14 mouse cellular contexts compared by ENCODE assay signal in the genomic region with DNA sequence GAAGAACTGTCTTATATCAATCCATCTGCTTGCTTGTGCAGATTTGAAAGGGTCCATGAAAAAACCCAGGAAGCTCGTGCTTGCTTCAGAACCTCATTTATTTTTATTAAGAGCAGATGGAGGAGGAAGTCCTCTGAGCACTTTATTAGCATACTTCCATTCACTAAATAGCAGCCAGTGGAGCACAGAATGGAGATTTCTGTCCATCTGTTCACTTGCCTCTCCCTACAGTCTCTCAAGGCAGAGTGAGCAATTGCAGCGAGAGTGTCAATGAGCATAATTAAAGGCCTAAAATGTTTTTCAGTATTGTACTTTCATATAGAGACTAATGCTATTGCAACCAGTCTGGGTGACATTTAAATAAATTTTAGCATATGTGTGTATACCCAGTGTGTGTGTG.
DNase-seq lines count a peak whose midpoint lies in the region; ATAC-seq lines count a peak whose summit lies in the region.
"Had no signal": no experiment of that assay in that cellular context is flagged by ENCODE, and none has a peak within 500 bp of the region (broad histone marks: within the 10 kb centered on the region; RNA-seq: fewer than 3 reads in every experiment).

No protein-coding gene starts in this region.

- no peak overlapping the region for H3K27ac ChIP-seq in limb, embryonic 11.5 days (replicated peaks; ENCODE audit: low read depth, low read length)
- H3K27ac ChIP-seq in limb, embryonic 10.5 days, result no peak overlapping the region
- H3K27ac ChIP-seq in forebrain, embryonic 13.5 days, result no peak overlapping the region
- H3K27ac ChIP-seq in hindbrain, embryonic 13.5 days, result no peak overlapping the region
- H3K27ac ChIP-seq in midbrain, embryonic 14.5 days (replicated peaks; ENCODE audit: low read depth, low read length), result no peak overlapping the region
- H3K27ac ChIP-seq: limb, embryonic 15.5 days had no signal

- H3K9ac ChIP-seq in limb, embryonic 11.5 days (ENCODE audit: low read length), result no peak overlapping the region
- no peak overlapping the region for H3K9ac ChIP-seq in forebrain, embryonic 13.5 days
- H3K9ac ChIP-seq in hindbrain, embryonic 13.5 days, result no peak overlapping the region
- no peak overlapping the region for H3K9ac ChIP-seq in midbrain, embryonic 14.5 days (replicated peaks; ENCODE audit: low read length)
- H3K9ac ChIP-seq: limb, embryonic 15.5 days had no signal

- WGBS in limb, embryonic 11.5 days, result 30% methylated on average over 2 of the region's 2 CpGs
- WGBS in limb, embryonic 10.5 days, result 45% methylated on average over 2 of the region's 2 CpGs
- WGBS in forebrain, embryonic 13.5 days, result 48% methylated on average over 2 of the region's 2 CpGs
- WGBS in hindbrain, embryonic 13.5 days, result 41% methylated on average over 2 of the region's 2 CpGs
- WGBS in midbrain, embryonic 14.5 days, result 59% methylated on average over 2 of the region's 2 CpGs

- H3K27me3 ChIP-seq in limb, embryonic 11.5 days (ENCODE audit: control insufficient read depth, insufficient read depth, low read length), result no peaks in the 10 kb centered on the region
- H3K27me3 ChIP-seq in limb, embryonic 10.5 days (ENCODE audit: low read depth, poor library complexity, severe bottlenecking), result no peaks in the 10 kb centered on the region
- no peaks in the 10 kb centered on the region for H3K27me3 ChIP-seq in forebrain, embryonic 13.5 days
- H3K27me3 ChIP-seq in hindbrain, embryonic 13.5 days, result no peaks in the 10 kb centered on the region
- no peaks in the 10 kb centered on the region for H3K27me3 ChIP-seq in midbrain, embryonic 14.5 days (ENCODE audit: control insufficient read depth, insufficient read depth, low read length)
- H3K27me3 ChIP-seq: limb, embryonic 15.5 days; Patski had no signal

- H3K4me1 ChIP-seq in limb, embryonic 11.5 days (ENCODE audit: control insufficient read depth, insufficient read depth, low read length), result no peaks in the 10 kb centered on the region
- peaks cover 7% of the 10 kb centered on the region; the same call in 1 of the 2 replicates for H3K4me1 ChIP-seq in limb, embryonic 10.5 days
- H3K4me1 ChIP-seq in forebrain, embryonic 13.5 days, result no peaks in the 10 kb centered on the region
- no peaks in the 10 kb centered on the region for H3K4me1 ChIP-seq in hindbrain, embryonic 13.5 days (replicated peaks)
- no peaks in the 10 kb centered on the region for H3K4me1 ChIP-seq in midbrain, embryonic 14.5 days (ENCODE audit: control insufficient read depth, insufficient read depth, low read length)
- H3K4me1 ChIP-seq: limb, embryonic 15.5 days had no signal

- no peaks in the 10 kb centered on the region for H3K9me3 ChIP-seq in limb, embryonic 11.5 days (ENCODE audit: control insufficient read depth, low read length)
- no peaks in the 10 kb centered on the region for H3K9me3 ChIP-seq in limb, embryonic 10.5 days (replicated peaks)
- H3K9me3 ChIP-seq in forebrain, embryonic 13.5 days (replicated peaks), result no peaks in the 10 kb centered on the region
- H3K9me3 ChIP-seq in hindbrain, embryonic 13.5 days, result no peaks in the 10 kb centered on the region
- H3K9me3 ChIP-seq in midbrain, embryonic 14.5 days (ENCODE audit: control insufficient read depth, low read length), result no peaks in the 10 kb centered on the region
- H3K9me3 ChIP-seq: limb, embryonic 15.5 days had no signal

- H3K4me2 ChIP-seq in limb, embryonic 11.5 days (ENCODE audit: low read depth, severe bottlenecking), result no peak overlapping the region
- no peak overlapping the region for H3K4me2 ChIP-seq in forebrain, embryonic 13.5 days
- H3K4me2 ChIP-seq in hindbrain, embryonic 13.5 days, result no peak overlapping the region
- no peak overlapping the region for H3K4me2 ChIP-seq in midbrain, embryonic 14.5 days (ENCODE audit: low read length)
- H3K4me2 ChIP-seq: limb, embryonic 15.5 days had no signal

- no peak for ATAC-seq in limb, embryonic 11.5 days (ENCODE audit: insufficient number of reproducible peaks, low FRiP score, low TSS enrichment, low read depth)
- ATAC-seq in forebrain, embryonic 13.5 days, result peak; percentile 96
- ATAC-seq in hindbrain, embryonic 13.5 days (ENCODE audit: low FRiP score), result peak; percentile 75
- ATAC-seq in midbrain, embryonic 14.5 days (ENCODE audit: low FRiP score, low TSS enrichment), result peak; percentile 74
- ATAC-seq: lung, postnatal 0 days; Patski had no signal

- no peak overlapping the region for H3K4me3 ChIP-seq in limb, embryonic 11.5 days (ENCODE audit: low read depth, low read length)
- H3K4me3 ChIP-seq in limb, embryonic 10.5 days, result no peak overlapping the region
- H3K4me3 ChIP-seq in forebrain, embryonic 13.5 days, result no peak overlapping the region
- no peak overlapping the region for H3K4me3 ChIP-seq in hindbrain, embryonic 13.5 days
- H3K4me3 ChIP-seq in midbrain, embryonic 14.5 days (replicated peaks; ENCODE audit: low read depth, low read length), result no peak overlapping the region
- H3K4me3 ChIP-seq: limb, embryonic 15.5 days had no signal

- no peaks in the 10 kb centered on the region for H3K36me3 ChIP-seq in limb, embryonic 11.5 days (ENCODE audit: control insufficient read depth, insufficient read depth, low read length)
- H3K36me3 ChIP-seq in limb, embryonic 10.5 days, result no peaks in the 10 kb centered on the region
- H3K36me3 ChIP-seq in forebrain, embryonic 13.5 days (ENCODE audit: poor library complexity, severe bottlenecking), result no peaks in the 10 kb centered on the region
- no peaks in the 10 kb centered on the region for H3K36me3 ChIP-seq in hindbrain, embryonic 13.5 days
- H3K36me3 ChIP-seq in midbrain, embryonic 14.5 days (ENCODE audit: control insufficient read depth, insufficient read depth, low read length), result no peaks in the 10 kb centered on the region
- H3K36me3 ChIP-seq: limb, embryonic 15.5 days had no signal

- DNase-seq in limb, embryonic 11.5 days (ENCODE audit: low spot score), result peak; percentile 19
- DNase-seq in limb, embryonic 10.5 days (ENCODE audit: low spot score), result no peak
- peak; percentile 7 for DNase-seq in midbrain, embryonic 14.5 days
- no peak for DNase-seq in frontal cortex, postnatal 10 days (ENCODE audit: low spot score in 2 of 2)
- no peak for DNase-seq in adrenal gland, adult (ENCODE audit: inconsistent age in 2 of 2, low spot score in 1 of 2)
- DNase-seq: adrenal gland, adult 2 months; heart, adult 18-20 months; kidney, adult 18-20 months; thymus, postnatal 14 days had no signal

Comparison
In these comparisons a context has a peak if more than half of its experiments do, and no peak if none do; other contexts are left out.
1. DNase-seq: peak in limb, embryonic 11.5 days (single experiment) and midbrain, embryonic 14.5 days (single experiment); none in limb, embryonic 10.5 days (single experiment), frontal cortex, postnatal 10 days (0 of 2) and adrenal gland, adult (0 of 2).